Comparison of ENCODE assay signal across 25 mouse cellular contexts in genomic region chr2:122278769-122279168, GRCm38 (mm10). TPM values are rescaled to one million over a fixed set of nuclear protein-coding genes. Genes with fewer than 3 reads are reported as not detected.
"Had no signal": no experiment of that assay in that cellular context is flagged by ENCODE, and none has a peak within 500 bp of the region (broad histone marks: within the 10 kb centered on the region; RNA-seq: fewer than 3 reads in every experiment).

No protein-coding gene starts in this region.

- H3K36me3 ChIP-seq: midbrain, embryonic 10.5 days; midbrain, embryonic 12.5 days; neural tube, embryonic 13.5 days; neural tube, embryonic 15.5 days; stomach, embryonic 15.5 days had no signal

- ATAC-seq: midbrain, embryonic 16.5 days had no signal

- H3K9ac ChIP-seq: lung, embryonic 14.5 days; midbrain, embryonic 12.5 days; neural tube, embryonic 13.5 days; neural tube, embryonic 15.5 days; stomach, embryonic 15.5 days had no signal

- H3K27ac ChIP-seq: midbrain, embryonic 10.5 days; midbrain, embryonic 12.5 days; neural tube, embryonic 13.5 days; neural tube, embryonic 15.5 days; stomach, embryonic 15.5 days; stomach, postnatal 0 days had no signal

- H3K9me3 ChIP-seq: midbrain, embryonic 10.5 days; midbrain, embryonic 12.5 days; neural tube, embryonic 13.5 days; neural tube, embryonic 15.5 days; stomach, embryonic 15.5 days had no signal

- H3K4me1 ChIP-seq: midbrain, embryonic 12.5 days; neural tube, embryonic 13.5 days; neural tube, embryonic 15.5 days; stomach, embryonic 15.5 days had no signal

- H3K4me3 ChIP-seq: midbrain, embryonic 10.5 days; midbrain, embryonic 12.5 days; myocyte; neural tube, embryonic 13.5 days; neural tube, embryonic 15.5 days; stomach, embryonic 15.5 days had no signal

- H3K27me3 ChIP-seq: midbrain, embryonic 12.5 days; neural tube, embryonic 13.5 days; neural tube, embryonic 15.5 days; stomach, embryonic 15.5 days had no signal

- DNase-seq: lung, adult 18-20 months; lung, embryonic 14.5 days; lung, postnatal 10 days; lung, postnatal 4 days; midbrain, embryonic 14.5 days; retina, postnatal 1 day; right cerebral cortex, adult 18-20 months; right cerebral cortex, postnatal 25 days; right cerebral cortex, postnatal 4 days; spleen, adult 18-20 months; thymus, adult 2 months; thymus, postnatal 25 days; thymus, postnatal 4 days had no signal

- H3K4me2 ChIP-seq: lung, embryonic 14.5 days; midbrain, embryonic 12.5 days; neural tube, embryonic 13.5 days; neural tube, embryonic 15.5 days; stomach, embryonic 15.5 days had no signal

RNA-seq across cellular contexts. Expression of gene Duox2, which starts 19.5 kb away (rescaled TPM):
- total RNA-seq: megakaryocyte, adult 5-6 weeks; megakaryocyte-erythroid progenitor cell, adult 5-6 weeks had no signal
- polyA plus RNA-seq: lung, embryonic 16.5 days; midbrain, embryonic 10.5 days; midbrain, embryonic 12.5 days; neural tube, embryonic 13.5 days had no signal

RNA-seq across cellular contexts. Expression of gene Duoxa2, which starts 19.9 kb away (rescaled TPM):
- total RNA-seq: megakaryocyte, adult 5-6 weeks; megakaryocyte-erythroid progenitor cell, adult 5-6 weeks had no signal
- polyA plus RNA-seq: lung, embryonic 14.5 days; lung, embryonic 16.5 days; midbrain, embryonic 10.5 days; midbrain, embryonic 12.5 days; midbrain, embryonic 14.5 days; myocyte; neural tube, embryonic 13.5 days had no signal

RNA-seq across cellular contexts. Expression of gene Duoxa1, which starts 34.8 kb away (rescaled TPM):
- total RNA-seq: megakaryocyte, adult 5-6 weeks; megakaryocyte-erythroid progenitor cell, adult 5-6 weeks had no signal
- polyA plus RNA-seq: lung, embryonic 14.5 days; midbrain, embryonic 10.5 days; neural tube, embryonic 11.5 days; neural tube, embryonic 13.5 days had no signal

RNA-seq across cellular contexts. Expression of gene Duox1, which starts 36.7 kb away (rescaled TPM):
- total RNA-seq: megakaryocyte, adult 5-6 weeks; megakaryocyte-erythroid progenitor cell, adult 5-6 weeks had no signal
- polyA plus RNA-seq: lung, embryonic 14.5 days had no signal
